In the genomic region with DNA sequence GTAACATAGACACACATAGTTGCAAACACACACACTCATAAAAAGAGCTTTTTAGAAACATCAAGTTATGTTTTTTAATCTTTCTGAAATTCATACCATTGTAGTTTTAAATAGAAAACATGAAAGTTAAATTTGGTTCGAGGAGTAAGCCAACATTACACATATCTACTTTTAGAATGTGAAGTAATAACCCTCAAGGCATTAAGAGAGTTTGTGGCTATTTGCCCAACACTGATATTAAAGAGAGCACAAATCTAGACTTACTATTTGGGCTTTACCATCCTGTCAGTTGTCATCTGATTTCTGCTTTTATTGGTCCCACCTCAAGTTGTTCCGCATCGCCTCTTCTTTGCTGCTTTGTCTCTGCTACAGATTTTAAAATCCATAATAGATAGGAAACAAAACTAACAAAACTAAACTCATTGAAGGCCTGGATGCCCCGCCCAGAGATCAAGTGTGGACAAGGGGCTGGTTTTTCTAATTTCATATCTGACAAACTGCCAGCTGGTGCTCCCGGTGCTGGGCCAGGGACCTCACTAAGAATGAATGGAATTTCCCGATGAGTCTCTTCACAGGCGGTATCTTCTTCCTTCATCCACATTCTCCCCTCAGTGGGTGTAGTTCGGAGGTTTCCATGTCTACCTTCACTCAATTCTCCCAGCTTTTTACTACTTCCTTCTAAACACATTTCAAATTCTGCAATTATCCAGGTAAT, we compare ENCODE assay signal across 29 mouse cellular contexts.
A peak's percentile ranks its signal among the peaks of the same experiment; 100 is the strongest.
DNase-seq lines count a peak whose midpoint lies in the region; ATAC-seq and TF ChIP-seq lines count a peak whose summit lies in the region.
"Had no signal": no experiment of that assay in that cellular context is flagged by ENCODE, and none has a peak within 500 bp of the region (broad histone marks: within the 10 kb centered on the region; RNA-seq: fewer than 3 reads in every experiment).

No protein-coding gene starts in this region.

- H3K36me3 ChIP-seq in heart, adult 2 months (ENCODE audit: control insufficient read depth, insufficient read depth, low read length), result peaks cover 2% of the 10 kb centered on the region; the same call in 1 of the 2 replicates
- no peaks in the 10 kb centered on the region for H3K36me3 ChIP-seq in limb, embryonic 14.5 days (ENCODE audit: control insufficient read depth, insufficient read depth, low read length)
- H3K36me3 ChIP-seq in limb, embryonic 10.5 days, result no peaks in the 10 kb centered on the region
- H3K36me3 ChIP-seq in heart, embryonic 16.5 days (ENCODE audit: control insufficient read depth, insufficient read depth), result no peaks in the 10 kb centered on the region
- no peaks in the 10 kb centered on the region for H3K36me3 ChIP-seq in midbrain, postnatal 0 days (ENCODE audit: insufficient read depth, low read length)
- H3K36me3 ChIP-seq: G1E; limb, embryonic 12.5 days; liver, embryonic 13.5 days; lung, embryonic 15.5 days; neural tube, embryonic 13.5 days had no signal

- ATAC-seq in limb, embryonic 14.5 days (ENCODE audit: low FRiP score, low read depth), result no peak
- no peak; the same call in 1 of the 2 replicates for ATAC-seq in heart, embryonic 16.5 days (replicated peaks; ENCODE audit: extremely low read depth, insufficient read depth, low FRiP score)
- ATAC-seq in midbrain, postnatal 0 days (ENCODE audit: low FRiP score), result no peak
- ATAC-seq: activated CD4-positive, CD25-positive, alpha-beta regulatory T cell, adult 4 months; forebrain, postnatal 0 days; intestine, postnatal 0 days had no signal

- TF ChIP-seq POLR2A in heart, adult 2 months (IDR thresholded peaks at IDR 0.05; ENCODE audit: insufficient read depth, low read depth, low read length), result no peak
- no peak for TF ChIP-seq POLR2A in limb, embryonic 14.5 days (IDR thresholded peaks at IDR 0.05; ENCODE audit: borderline replicate concordance, extremely low read depth, insufficient read depth, insufficient read length)

- no peaks in the 10 kb centered on the region for H3K27me3 ChIP-seq in heart, adult 2 months (ENCODE audit: control insufficient read depth, insufficient read depth, low read length)
- H3K27me3 ChIP-seq in limb, embryonic 14.5 days (ENCODE audit: control insufficient read depth, insufficient read depth, low read length), result no peaks in the 10 kb centered on the region
- H3K27me3 ChIP-seq in limb, embryonic 10.5 days (ENCODE audit: low read depth, poor library complexity, severe bottlenecking), result no peaks in the 10 kb centered on the region
- H3K27me3 ChIP-seq in heart, embryonic 16.5 days (ENCODE audit: control insufficient read depth, insufficient read depth, low read length), result no peaks in the 10 kb centered on the region
- no peaks in the 10 kb centered on the region for H3K27me3 ChIP-seq in midbrain, postnatal 0 days (ENCODE audit: insufficient read depth, low read length)
- H3K27me3 ChIP-seq: CH12.LX; limb, embryonic 12.5 days; liver, embryonic 13.5 days; lung, embryonic 15.5 days; megakaryocyte, embryonic 14.5 days; neural tube, embryonic 13.5 days had no signal

- intact Hi-C loops in heart, adult 2 months (cut with DNase I), result loop anchor here (5.0 kb wide), 2 partner anchors 217 to 342 kb away; no protein-coding TSS in a partner anchor

- no peak for TF ChIP-seq EP300 in heart, adult 2 months (IDR thresholded peaks at IDR 0.05; ENCODE audit: insufficient read depth, low read depth, low read length)

- TF ChIP-seq CTCF in heart, adult 2 months (IDR thresholded peaks at IDR 0.05), result no peak
- TF ChIP-seq CTCF in midbrain, postnatal 0 days (IDR thresholded peaks at IDR 0.05), result no peak

- no peak overlapping the region for H3K4me3 ChIP-seq in heart, adult 2 months
- no peak overlapping the region for H3K4me3 ChIP-seq in limb, embryonic 14.5 days (replicated peaks; ENCODE audit: low read length)
- H3K4me3 ChIP-seq in limb, embryonic 10.5 days, result no peak overlapping the region
- peak overlapping the region; percentile 6; the same call in 1 of the 2 replicates for H3K4me3 ChIP-seq in heart, embryonic 16.5 days (ENCODE audit: low read length)
- no peak overlapping the region for H3K4me3 ChIP-seq in midbrain, postnatal 0 days (ENCODE audit: low read depth, low read length)
- H3K4me3 ChIP-seq: layer of hippocampus, adult 2 months; limb, embryonic 12.5 days; liver, embryonic 13.5 days; lung, embryonic 15.5 days; megakaryocyte, embryonic 14.5 days; neural tube, embryonic 13.5 days had no signal

- H3K27ac ChIP-seq in heart, adult 2 months, result peak overlapping the region; percentile 36
- H3K27ac ChIP-seq in limb, embryonic 14.5 days (replicated peaks; ENCODE audit: low read depth, low read length), result no peak overlapping the region
- H3K27ac ChIP-seq in limb, embryonic 10.5 days, result no peak overlapping the region
- peak overlapping the region; percentile 77 for H3K27ac ChIP-seq in heart, embryonic 16.5 days (ENCODE audit: low read length)
- H3K27ac ChIP-seq in midbrain, postnatal 0 days (ENCODE audit: low read depth, low read length), result no peak overlapping the region
- H3K27ac ChIP-seq: layer of hippocampus, adult 2 months; limb, embryonic 12.5 days; liver, embryonic 13.5 days; lung, embryonic 15.5 days; neural tube, embryonic 13.5 days had no signal

- no peak overlapping the region for H3K9ac ChIP-seq in heart, adult 2 months (ENCODE audit: low read depth, low read length)
- H3K9ac ChIP-seq in limb, embryonic 14.5 days (ENCODE audit: low read depth, low read length, severe bottlenecking), result no peak overlapping the region
- peak overlapping the region; percentile 2; the same call in 1 of the 2 replicates for H3K9ac ChIP-seq in heart, embryonic 16.5 days (ENCODE audit: low read length)
- H3K9ac ChIP-seq in midbrain, postnatal 0 days (replicated peaks; ENCODE audit: low read length, poor library complexity, severe bottlenecking), result no peak overlapping the region
- H3K9ac ChIP-seq: forebrain, postnatal 0 days; limb, embryonic 12.5 days; liver, embryonic 13.5 days; lung, embryonic 15.5 days; neural tube, embryonic 13.5 days had no signal

- WGBS in heart, adult 2 months, result 30% methylated on average over 8 of the region's 8 CpGs
- WGBS in limb, embryonic 14.5 days, result 67% methylated on average over 8 of the region's 8 CpGs
- WGBS in limb, embryonic 10.5 days, result 84% methylated on average over 8 of the region's 8 CpGs
- 23% methylated on average over 8 of the region's 8 CpGs for WGBS in heart, embryonic 16.5 days
- WGBS in midbrain, postnatal 0 days, result 75% methylated on average over 8 of the region's 8 CpGs

- no peaks in the 10 kb centered on the region for H3K9me3 ChIP-seq in limb, embryonic 14.5 days (ENCODE audit: control insufficient read depth, low read length)
- H3K9me3 ChIP-seq in limb, embryonic 10.5 days (replicated peaks), result no peaks in the 10 kb centered on the region
- no peaks in the 10 kb centered on the region for H3K9me3 ChIP-seq in heart, embryonic 16.5 days (replicated peaks; ENCODE audit: control insufficient read depth, low read length)
- H3K9me3 ChIP-seq in midbrain, postnatal 0 days (ENCODE audit: low read length), result no peaks in the 10 kb centered on the region
- H3K9me3 ChIP-seq: G1E; limb, embryonic 12.5 days; liver, embryonic 13.5 days; lung, embryonic 15.5 days; megakaryocyte, embryonic 14.5 days; neural tube, embryonic 13.5 days had no signal

- DNase-seq in heart, adult 2 months, result no peak
- DNase-seq in heart, adult 18-20 months, result no peak
- DNase-seq in limb, embryonic 14.5 days (ENCODE audit: low spot score), result peak; percentile 21
- no peak for DNase-seq in limb, embryonic 10.5 days (ENCODE audit: low spot score)
- peak; percentile 83 for DNase-seq in Muller cell, postnatal 12 days (ENCODE audit: inconsistent ontology term)
- DNase-seq in embryo, embryonic 10.5 days (ENCODE audit: low spot score), result no peak
- no peak for DNase-seq in midbrain, postnatal 0 days (ENCODE audit: low spot score)
- DNase-seq: adrenal gland, postnatal 10 days; B cell, adult 2 months; cerebellum, adult 8-10 months; cerebellum, postnatal 36 days; forebrain, postnatal 0 days; kidney, postnatal 25 days; layer of hippocampus, postnatal 36 days; liver, embryonic 13.5 days; midbrain, embryonic 14.5 days; retina, postnatal 1 day; right cerebral cortex, postnatal 25 days; spleen, adult 18-20 months had no signal

- H3K79me2 ChIP-seq in heart, adult 2 months (replicated peaks; ENCODE audit: control insufficient read depth, insufficient read depth, low read length), result no peaks in the 10 kb centered on the region

- peaks cover 3% of the 10 kb centered on the region for H3K4me1 ChIP-seq in heart, adult 2 months (ENCODE audit: control insufficient read depth, insufficient read depth, low read length)
- H3K4me1 ChIP-seq in limb, embryonic 14.5 days (ENCODE audit: control insufficient read depth, insufficient read depth, low read length), result peaks cover 7% of the 10 kb centered on the region
- H3K4me1 ChIP-seq in limb, embryonic 10.5 days, result peaks cover 13% of the 10 kb centered on the region
- peaks cover 37% of the 10 kb centered on the region for H3K4me1 ChIP-seq in heart, embryonic 16.5 days (ENCODE audit: control insufficient read depth, insufficient read depth, low read length)
- no peaks in the 10 kb centered on the region for H3K4me1 ChIP-seq in midbrain, postnatal 0 days (ENCODE audit: insufficient read depth, low read length)
- H3K4me1 ChIP-seq: neural tube, embryonic 13.5 days had no signal

- H3K4me2 ChIP-seq in limb, embryonic 14.5 days (replicated peaks; ENCODE audit: low read depth, low read length, severe bottlenecking), result no peak overlapping the region
- peak overlapping the region; percentile 32 for H3K4me2 ChIP-seq in heart, embryonic 16.5 days (ENCODE audit: low read depth, low read length)
- no peak overlapping the region for H3K4me2 ChIP-seq in midbrain, postnatal 0 days (ENCODE audit: low read depth, low read length, poor library complexity, severe bottlenecking)
- H3K4me2 ChIP-seq: limb, embryonic 12.5 days; liver, embryonic 13.5 days; lung, embryonic 15.5 days; neural tube, embryonic 13.5 days had no signal

Comparison
In these comparisons a context has a peak if more than half of its experiments do, and no peak if none do; other contexts are left out.
1. DNase-seq: peak in limb, embryonic 14.5 days (single experiment) and Muller cell, postnatal 12 days (single experiment); none in heart, adult 2 months (0 of 2), heart, adult 18-20 months (0 of 2), limb, embryonic 10.5 days (single experiment), embryo, embryonic 10.5 days (single experiment) and midbrain, postnatal 0 days (single experiment).
2. H3K27ac ChIP-seq: peak in heart, adult 2 months (single experiment) and heart, embryonic 16.5 days (single experiment); none in limb, embryonic 14.5 days (single experiment), limb, embryonic 10.5 days (single experiment) and midbrain, postnatal 0 days (single experiment).